Mouse (Mus musculus): Measurements from ENCODE around the gene Tmem131. TPM values are rescaled to one million over a fixed set of nuclear protein-coding genes. Genes with fewer than 3 reads are reported as not detected.

Tmem131 gene
- polyA plus RNA-seq, 1 experiment from 2014 or later = 13.7 TPM

- H3K4me1 ChIP-seq = peaks cover 51% of the 10 kb centered on the region
- no peak overlapping the region for H3K4me2 ChIP-seq
- H3K27me3 ChIP-seq (replicated peaks) = no peaks in the 10 kb centered on the region
- no peak overlapping the region for H3K4me3 ChIP-seq (replicated peaks)
- no peaks in the 10 kb centered on the region for H3K9me3 ChIP-seq
- no peak overlapping the region for H3K27ac ChIP-seq
- H3K36me3 ChIP-seq = no peaks in the 10 kb centered on the region
- no peak for ATAC-seq (ENCODE audit: insufficient read depth, low FRiP score, low read depth)
- no peak overlapping the region for H3K9ac ChIP-seq
Observed at GRCm38 (mm10) chr1:36923911-36924310, 19.6 kb downstream of the Tmem131 start.

GRCm38 (mm10) chr1:36922623-36923421 lies 20.6 kb downstream of the Tmem131 start:
- Histone ChIP-seq H3K27ac (peak overlapping the region; percentile 48; the same call in 1 of the 2 replicates), H3K4me2 (no peak overlapping the region), H3K9me3 (no peaks in the 10 kb centered on the region), H3K4me3 (replicated peaks) (no peak overlapping the region), H3K27me3 (replicated peaks) (no peaks in the 10 kb centered on the region), H3K4me1 (peaks cover 45% of the 10 kb centered on the region), H3K36me3 (no peaks in the 10 kb centered on the region), H3K9ac (no peak overlapping the region)
- WGBS = 86% methylated on average over 4 of the region's 4 CpGs
- no peak for ATAC-seq (ENCODE audit: insufficient read depth, low FRiP score, low read depth)

DNA sequence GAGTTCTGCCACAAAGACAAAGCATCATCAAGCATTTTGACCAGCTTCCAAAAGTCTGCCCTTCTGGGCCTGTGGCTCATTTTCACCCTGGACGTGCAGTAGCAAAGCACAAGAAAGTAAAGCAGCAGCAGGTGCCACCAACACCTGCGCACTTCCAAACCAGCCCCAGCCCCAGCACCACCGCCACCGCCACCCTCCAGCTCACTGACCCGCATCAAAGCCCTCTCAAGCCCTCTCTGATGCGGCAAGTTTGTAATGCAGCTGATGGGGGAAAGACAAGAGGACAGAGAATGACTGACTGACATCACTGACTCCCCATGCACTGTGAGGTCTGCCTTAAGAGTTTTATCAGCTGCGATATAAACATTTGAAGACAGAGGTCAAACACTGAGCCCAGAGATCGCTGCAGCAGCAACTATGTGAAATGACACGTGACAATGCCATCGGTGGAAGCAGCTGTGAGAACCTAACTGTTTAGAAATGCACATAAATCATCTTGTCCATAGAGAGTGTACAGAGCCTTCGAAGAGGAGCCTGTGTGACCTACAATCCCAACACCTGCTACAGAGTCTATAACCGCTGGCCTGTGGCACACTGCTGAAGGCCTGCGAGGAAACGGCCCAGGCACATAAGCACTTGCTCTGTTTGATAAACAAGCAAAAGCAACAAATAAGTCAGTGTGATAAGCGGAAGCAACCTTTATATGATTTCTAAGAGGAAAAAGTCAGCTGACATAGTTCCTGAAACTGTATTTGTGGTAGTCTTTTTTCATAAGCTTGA lies 21.7 kb downstream of the Tmem131 start:
- no peak for ATAC-seq (ENCODE audit: insufficient read depth, low FRiP score, low read depth)
- no peak overlapping the region for H3K9ac ChIP-seq
- peak overlapping the region; percentile 82 for H3K27ac ChIP-seq
- H3K4me1 ChIP-seq = peaks cover 45% of the 10 kb centered on the region
- WGBS = 35% methylated on average over 15 of the region's 15 CpGs
- H3K4me3 ChIP-seq (replicated peaks) = no peak overlapping the region
- H3K4me2 ChIP-seq = no peak overlapping the region
- H3K27me3 ChIP-seq (replicated peaks) = no peaks in the 10 kb centered on the region
- H3K36me3 ChIP-seq = no peaks in the 10 kb centered on the region
- no peaks in the 10 kb centered on the region for H3K9me3 ChIP-seq

- Histone ChIP-seq H3K9me3 (no peaks in the 10 kb centered on the region), H3K4me1 (peaks cover 41% of the 10 kb centered on the region), H3K27me3 (replicated peaks) (no peaks in the 10 kb centered on the region), H3K9ac (no peak overlapping the region), H3K27ac (peak overlapping the region; percentile 82), H3K36me3 (no peaks in the 10 kb centered on the region), H3K4me3 (replicated peaks) (no peak overlapping the region), H3K4me2 (peak overlapping the region; percentile 17; the same call in 1 of the 2 replicates)
- no peak for ATAC-seq (ENCODE audit: insufficient read depth, low FRiP score, low read depth)
- 45% methylated on average over 4 of the region's 4 CpGs for WGBS
Observed at GRCm38 (mm10) chr1:36920726-36921125, 22.7 kb downstream of the Tmem131 start.

DNA sequence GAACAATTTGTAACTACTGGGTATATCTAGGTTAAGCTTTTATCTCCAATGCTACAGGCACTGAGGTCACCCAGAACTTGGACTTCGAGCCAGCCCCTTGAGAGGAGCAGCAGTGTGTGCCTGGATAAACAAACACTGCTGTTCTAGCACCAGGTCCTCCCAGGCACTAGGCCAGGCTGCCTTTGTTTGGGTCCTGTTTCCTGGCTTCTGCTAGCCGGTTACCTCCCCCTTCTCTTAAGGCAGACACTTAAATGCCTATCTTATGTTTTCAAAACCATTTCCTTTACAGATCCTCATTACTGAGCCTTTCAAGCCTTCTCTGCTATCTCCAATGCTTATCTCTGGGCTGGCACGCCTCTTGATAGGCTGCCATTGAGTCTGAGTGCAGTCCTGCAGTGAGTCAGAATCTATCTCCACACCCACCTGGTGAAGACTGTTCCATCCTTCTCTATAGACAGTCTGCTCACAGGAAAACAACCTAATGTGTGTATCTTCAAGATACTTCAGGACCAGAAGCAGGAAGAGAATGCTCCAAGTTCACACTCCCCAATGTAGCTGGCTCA lies 23.2 kb downstream of the Tmem131 start:
- H3K9ac ChIP-seq = no peak overlapping the region
- no peaks in the 10 kb centered on the region for H3K9me3 ChIP-seq
- 17% methylated on average over 3 of the region's 3 CpGs for WGBS
- H3K27me3 ChIP-seq (replicated peaks) = no peaks in the 10 kb centered on the region
- ATAC-seq (ENCODE audit: insufficient read depth, low FRiP score, low read depth) = peak; percentile 82
- peak overlapping the region; percentile 82 for H3K27ac ChIP-seq
- no peak overlapping the region for H3K4me3 ChIP-seq (replicated peaks)
- no peaks in the 10 kb centered on the region for H3K36me3 ChIP-seq
- H3K4me1 ChIP-seq = peaks cover 41% of the 10 kb centered on the region
- peak overlapping the region; percentile 17; the same call in 1 of the 2 replicates for H3K4me2 ChIP-seq

DNA sequence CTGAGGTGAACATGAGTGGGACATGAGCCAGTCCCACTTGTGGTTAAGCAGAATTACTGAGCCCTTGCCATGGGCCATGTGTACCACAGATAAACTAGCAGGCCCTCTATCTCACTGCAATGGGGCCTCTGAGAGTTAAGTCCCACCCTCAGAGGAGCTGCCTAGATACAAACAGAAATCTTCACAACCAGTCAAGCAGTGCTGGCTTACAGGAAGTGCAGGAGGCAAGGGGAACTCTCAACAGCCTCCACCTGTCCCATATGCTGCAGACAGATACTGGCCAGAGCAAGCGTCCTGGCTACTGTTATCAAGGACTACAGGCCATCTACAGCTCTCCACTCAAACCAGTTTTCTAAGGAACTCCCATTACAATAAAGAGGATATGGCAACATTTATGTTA lies 23.7 kb downstream of the Tmem131 start:
- Histone ChIP-seq H3K4me1 (peaks cover 39% of the 10 kb centered on the region), H3K9ac (no peak overlapping the region), H3K4me2 (no peak overlapping the region), H3K36me3 (no peaks in the 10 kb centered on the region), H3K27me3 (replicated peaks) (no peaks in the 10 kb centered on the region), H3K9me3 (no peaks in the 10 kb centered on the region), H3K4me3 (replicated peaks) (no peak overlapping the region), H3K27ac (peak overlapping the region; percentile 82)
- 39% methylated on average over 1 of the region's 1 CpGs for WGBS
- peak; percentile 89 for ATAC-seq (ENCODE audit: insufficient read depth, low FRiP score, low read depth)

DNA sequence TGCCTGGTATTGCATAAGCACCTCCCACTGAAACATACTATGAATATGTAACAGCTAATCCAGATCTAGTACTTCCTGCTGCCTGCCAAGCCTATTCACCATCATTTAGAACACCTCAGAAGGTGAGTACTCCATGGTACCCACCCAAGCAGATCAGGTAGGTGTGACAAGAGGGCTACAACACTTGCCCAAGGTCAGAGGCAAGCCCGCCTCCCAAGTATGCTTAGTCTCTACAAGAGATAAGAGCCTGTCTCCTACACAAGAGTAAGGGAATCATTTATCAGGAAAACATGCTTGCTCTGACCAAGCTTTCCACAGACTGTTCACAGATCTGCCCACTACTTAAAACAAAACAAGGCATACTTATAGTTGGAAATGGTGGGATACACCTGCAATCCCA lies 26.0 kb downstream of the Tmem131 start:
- ATAC-seq (ENCODE audit: insufficient read depth, low FRiP score, low read depth) = no peak
- WGBS = 84% methylated on average over 1 of the region's 1 CpGs

GRCm38 (mm10) chr1:36915200-36915580 lies 28.3 kb downstream of the Tmem131 start:
- Histone ChIP-seq H3K4me2 (no peak overlapping the region), H3K27ac (no peak overlapping the region), H3K9me3 (no peaks in the 10 kb centered on the region), H3K27me3 (replicated peaks) (no peaks in the 10 kb centered on the region), H3K9ac (no peak overlapping the region), H3K4me1 (peaks cover 11% of the 10 kb centered on the region), H3K36me3 (no peaks in the 10 kb centered on the region), H3K4me3 (replicated peaks) (no peak overlapping the region)
- ATAC-seq (ENCODE audit: insufficient read depth, low FRiP score, low read depth) = no peak
- 86% methylated on average over 5 of the region's 5 CpGs for WGBS

More for the DNA sequence above, 26.0 kb downstream of the Tmem131 start:
- Histone ChIP-seq H3K27me3 (replicated peaks) (no peaks in the 10 kb centered on the region), H3K36me3 (no peaks in the 10 kb centered on the region), H3K27ac (no peak overlapping the region), H3K4me3 (replicated peaks) (no peak overlapping the region), H3K4me2 (no peak overlapping the region), H3K9me3 (no peaks in the 10 kb centered on the region), H3K9ac (no peak overlapping the region), H3K4me1 (peaks cover 30% of the 10 kb centered on the region)

DNA sequence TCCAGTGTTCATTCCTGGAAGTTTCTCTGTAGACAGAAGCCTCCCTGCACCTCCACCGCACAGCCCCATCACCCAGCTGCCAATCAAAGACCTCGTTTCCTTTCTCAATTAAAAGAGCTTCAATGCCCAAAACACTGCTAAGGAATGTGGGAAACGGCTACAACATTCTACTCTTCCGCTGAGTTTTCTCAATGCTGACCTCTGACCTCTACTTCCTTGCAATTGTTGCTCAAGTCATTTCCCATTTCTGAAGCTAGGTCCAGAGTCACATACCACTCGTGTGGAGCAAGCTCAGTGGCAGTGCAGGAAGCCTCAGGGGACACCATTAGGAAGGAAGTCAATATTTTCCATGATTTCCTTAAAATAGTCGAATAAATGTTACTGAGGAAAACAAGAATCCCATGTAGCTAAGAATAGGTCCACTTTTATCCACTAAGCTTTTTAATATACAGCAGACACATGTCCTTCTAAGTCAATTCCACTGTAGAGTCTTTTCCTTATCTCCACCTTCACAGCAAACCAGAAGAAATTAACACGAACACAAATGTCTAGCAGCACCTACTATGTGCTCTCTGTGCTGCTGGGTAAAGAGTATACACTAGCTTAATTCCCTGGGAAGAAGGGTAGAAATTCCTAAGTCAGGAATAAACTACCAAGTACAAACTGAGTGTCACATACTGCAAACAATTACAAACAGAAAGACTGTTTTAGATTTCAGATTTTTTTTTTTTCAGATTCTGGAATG lies 28.8 kb downstream of the Tmem131 start:
- no peak overlapping the region for H3K4me3 ChIP-seq (replicated peaks)
- no peaks in the 10 kb centered on the region for H3K27me3 ChIP-seq (replicated peaks)
- H3K36me3 ChIP-seq = no peaks in the 10 kb centered on the region
- no peak overlapping the region for H3K9ac ChIP-seq
- ATAC-seq (ENCODE audit: insufficient read depth, low FRiP score, low read depth) = no peak
- no peak overlapping the region for H3K4me2 ChIP-seq
- H3K4me1 ChIP-seq = peaks cover 5% of the 10 kb centered on the region
- WGBS = 35% methylated on average over 7 of the region's 7 CpGs
- no peak overlapping the region for H3K27ac ChIP-seq
- H3K9me3 ChIP-seq = no peaks in the 10 kb centered on the region

DNA sequence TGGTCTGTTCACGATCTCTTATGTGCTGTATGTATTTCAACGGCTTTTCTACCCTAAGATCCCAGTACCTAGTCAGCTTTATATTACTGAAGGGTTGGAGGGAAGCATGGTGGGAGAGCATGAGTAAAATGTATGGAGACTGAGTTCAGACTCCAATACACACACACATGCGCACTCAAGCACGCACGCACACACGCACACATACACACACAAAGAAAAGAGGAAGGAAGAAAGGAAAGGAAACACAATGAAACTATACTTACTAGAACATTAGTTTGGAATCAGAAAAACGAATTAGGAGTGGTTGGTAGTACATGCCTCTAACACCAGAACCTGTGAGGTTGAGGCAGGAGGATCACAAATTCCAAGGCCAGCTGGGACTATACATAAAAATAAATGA lies 29.7 kb downstream of the Tmem131 start:
- Histone ChIP-seq H3K9me3 (no peaks in the 10 kb centered on the region), H3K27me3 (replicated peaks) (no peaks in the 10 kb centered on the region), H3K27ac (no peak overlapping the region), H3K4me2 (no peak overlapping the region), H3K4me3 (replicated peaks) (no peak overlapping the region), H3K4me1 (peaks cover 3% of the 10 kb centered on the region; the same call in 1 of the 2 replicates), H3K9ac (no peak overlapping the region), H3K36me3 (no peaks in the 10 kb centered on the region)
- ATAC-seq (ENCODE audit: insufficient read depth, low FRiP score, low read depth) = no peak
- 79% methylated on average over 7 of the region's 7 CpGs for WGBS

- ATAC-seq (ENCODE audit: insufficient read depth, low FRiP score, low read depth) = no peak
- Histone ChIP-seq H3K4me1 (peaks cover 3% of the 10 kb centered on the region; the same call in 1 of the 2 replicates), H3K36me3 (no peaks in the 10 kb centered on the region), H3K9ac (no peak overlapping the region), H3K27ac (no peak overlapping the region), H3K9me3 (no peaks in the 10 kb centered on the region), H3K4me3 (replicated peaks) (no peak overlapping the region), H3K4me2 (no peak overlapping the region), H3K27me3 (replicated peaks) (no peaks in the 10 kb centered on the region)
- 95% methylated on average over 1 of the region's 1 CpGs for WGBS
Observed at GRCm38 (mm10) chr1:36912239-36912638, 31.2 kb downstream of the Tmem131 start.

Measured in stomach, embryonic 15.5 days (tissue).